Mouse (Mus musculus) embryonic fibroblast, embryonic 13.5 days (primary cell): ENCODE data around the gene Pom121.

Experiments
- CTCF ChIP-seq: IDR thresholded peaks from 2 replicates; pipeline ENCODE4 v1.5.1; 2011; ENCODE audit warnings: mild to moderate bottlenecking, control low read depth, low read length, moderate library complexity, borderline replicate concordance; ENCODE audit not compliant: insufficient read depth
- POLR2A ChIP-seq: IDR thresholded peaks from 2 replicates; pipeline ENCODE4 v1.6.1; 2011; ENCODE audit warnings: low read depth, mild to moderate bottlenecking, control low read depth, low read length, moderate library complexity

GRCm38 (mm10) chr5:135404623-135405022, 10.3 kb upstream of the Pom121 start:
- TF ChIP-seq CTCF (no peak), POLR2A (no peak)
